Mouse (Mus musculus): Measurements from ENCODE around the gene Zfp961. TPM values are rescaled to one million over a fixed set of nuclear protein-coding genes. Genes with fewer than 3 reads are reported as not detected.
A peak's percentile ranks its signal among the peaks of the same experiment; 100 is the strongest.
"Not testable (repeated sequence)": the region's sequence is repeated elsewhere in the genome, so short reads cannot be mapped to it uniquely, and the experiment has no call there.

Zfp961 gene
- polyA plus RNA-seq (2016; fragmentation: Nextera tagmentation; extraction: Ambion mirVana): 18.3 and 26.3 TPM in 2 replicates

- 4% methylated on average over 34 of the region's 34 CpGs for WGBS
- Histone ChIP-seq H3K9me3 (peaks cover 23% of the 10 kb centered on the region), H3K4me3 (peak within 1 kb of the TSS; percentile 66), H3K27me3 (ENCODE audit: insufficient read depth, poor library complexity, severe bottlenecking) (no peaks in the 10 kb centered on the region), H3K27ac (peak within 1 kb of the TSS; percentile 88), H3K36me3 (peaks cover 34% of the 10 kb centered on the region), H3K4me1 (replicated peaks) (peaks cover 18% of the 10 kb centered on the region)
- DNase-seq (ENCODE audit: low spot score): peak; percentile 95
Measured at GRCm38 (mm10) chr8:71950482-71951221, at the start of gene Zfp961. TSS of gene Zfp961 (plus strand) at chr8:71951038.

GRCm38 (mm10) chr8:71903084-71903483 lies 47.8 kb upstream of the Zfp961 start:
- not testable (repeated sequence) for H3K27ac ChIP-seq; H3K4me3 ChIP-seq; H3K36me3 ChIP-seq; H3K27me3 ChIP-seq (ENCODE audit: insufficient read depth, poor library complexity, severe bottlenecking); DNase-seq (ENCODE audit: low spot score); H3K4me1 ChIP-seq (replicated peaks); H3K9me3 ChIP-seq
- WGBS: 69% methylated on average over 1 of the region's 1 CpGs

GRCm38 (mm10) chr8:71906809-71907208 lies 44.0 kb upstream of the Zfp961 start:
- Histone ChIP-seq H3K27ac (no peak overlapping the region), H3K36me3 (no peaks in the 10 kb centered on the region), H3K27me3 (ENCODE audit: insufficient read depth, poor library complexity, severe bottlenecking) (0 out of 2 replicates have a peak, but pooled peaks cover 2% of the 10 kb centered on the region), H3K4me3 (no peak overlapping the region), H3K9me3 (0 out of 2 replicates have a peak, but pooled peaks cover 2% of the 10 kb centered on the region), H3K4me1 (replicated peaks) (no peaks in the 10 kb centered on the region; the same call in 1 of the 2 replicates)
- 92% methylated on average over 1 of the region's 1 CpGs for WGBS
- DNase-seq (ENCODE audit: low spot score): no peak

GRCm38 (mm10) chr8:71907798-71908257 lies 43.0 kb upstream of the Zfp961 start:
- WGBS: 96% methylated on average over 5 of the region's 5 CpGs
- H3K27ac ChIP-seq: peak overlapping the region; percentile 100
- H3K4me1 ChIP-seq (replicated peaks): no peaks in the 10 kb centered on the region; the same call in 1 of the 2 replicates
- H3K4me3 ChIP-seq: peak overlapping the region; percentile 78
- H3K9me3 ChIP-seq: 0 out of 2 replicates have a peak, but pooled peaks cover 2% of the 10 kb centered on the region
- peaks cover 3% of the 10 kb centered on the region; the same call in 1 of the 2 replicates for H3K36me3 ChIP-seq
- H3K27me3 ChIP-seq (ENCODE audit: insufficient read depth, poor library complexity, severe bottlenecking): 0 out of 2 replicates have a peak, but pooled peaks cover 2% of the 10 kb centered on the region
- DNase-seq (ENCODE audit: low spot score): no peak

- peak; percentile 90 for DNase-seq (ENCODE audit: low spot score)
- H3K4me3 ChIP-seq: peak within 1 kb of the TSS; percentile 78
- H3K36me3 ChIP-seq: peaks cover 9% of the 10 kb centered on the region
- peak within 1 kb of the TSS; percentile 100 for H3K27ac ChIP-seq
- H3K4me1 ChIP-seq (replicated peaks): no peaks in the 10 kb centered on the region; the same call in 1 of the 2 replicates
- 0 out of 2 replicates have a peak, but pooled peaks cover 2% of the 10 kb centered on the region for H3K9me3 ChIP-seq
- H3K27me3 ChIP-seq (ENCODE audit: insufficient read depth, poor library complexity, severe bottlenecking): 0 out of 2 replicates have a peak, but pooled peaks cover 2% of the 10 kb centered on the region
- WGBS: 6% methylated on average over 47 of the region's 47 CpGs
Measured at GRCm38 (mm10) chr8:71908309-71909261, 42.3 kb upstream of the Zfp961 start, which contains the start of the genes Zfp882 and Zfp617. TSS of gene Zfp882 (plus strand) at chr8:71908608. TSS of gene Zfp617 (plus strand) at chr8:71908635.

- no peaks in the 10 kb centered on the region; the same call in 1 of the 2 replicates for H3K4me1 ChIP-seq (replicated peaks)
Measured at GRCm38 (mm10) chr8:71912286-71912685, 38.6 kb upstream of the Zfp961 start.

GRCm38 (mm10) chr8:71922567-71923401 lies 28.1 kb upstream of the Zfp961 start:
- no peaks in the 10 kb centered on the region for H3K9me3 ChIP-seq
- peaks cover 10% of the 10 kb centered on the region; the same call in 1 of the 2 replicates for H3K4me1 ChIP-seq (replicated peaks)
- H3K4me3 ChIP-seq: peak overlapping the region; percentile 82
- H3K27ac ChIP-seq: peak overlapping the region; percentile 96
- peak; percentile 95 for DNase-seq (ENCODE audit: low spot score)
- peaks cover 30% of the 10 kb centered on the region for H3K36me3 ChIP-seq
- WGBS: under 1% methylated on average over 57 of the region's 57 CpGs
- H3K27me3 ChIP-seq (ENCODE audit: insufficient read depth, poor library complexity, severe bottlenecking): no peaks in the 10 kb centered on the region

More at GRCm38 (mm10) chr8:71912286-71912685, 38.6 kb upstream of the Zfp961 start:
- peaks cover 3% of the 10 kb centered on the region; the same call in 1 of the 2 replicates for H3K9me3 ChIP-seq
- no peak overlapping the region for H3K4me3 ChIP-seq
- H3K27me3 ChIP-seq (ENCODE audit: insufficient read depth, poor library complexity, severe bottlenecking): no peaks in the 10 kb centered on the region
- H3K36me3 ChIP-seq: peaks cover 42% of the 10 kb centered on the region
- 84% methylated on average over 2 of the region's 2 CpGs for WGBS
- H3K27ac ChIP-seq: no peak overlapping the region
- no peak for DNase-seq (ENCODE audit: low spot score)

GRCm38 (mm10) chr8:71925791-71926190 lies 25.0 kb upstream of the Zfp961 start:
- peaks cover 55% of the 10 kb centered on the region for H3K36me3 ChIP-seq
- DNase-seq (ENCODE audit: low spot score): no peak
- H3K27ac ChIP-seq: no peak overlapping the region
- H3K4me3 ChIP-seq: no peak overlapping the region
- WGBS: 94% methylated on average over 5 of the region's 5 CpGs
- H3K4me1 ChIP-seq (replicated peaks): peaks cover 10% of the 10 kb centered on the region; the same call in 1 of the 2 replicates
- H3K27me3 ChIP-seq (ENCODE audit: insufficient read depth, poor library complexity, severe bottlenecking): no peaks in the 10 kb centered on the region
- 0 out of 2 replicates have a peak, but pooled peaks cover 6% of the 10 kb centered on the region for H3K9me3 ChIP-seq

- no peak for DNase-seq (ENCODE audit: low spot score)
- Histone ChIP-seq H3K27ac (no peak overlapping the region), H3K27me3 (ENCODE audit: insufficient read depth, poor library complexity, severe bottlenecking) (no peaks in the 10 kb centered on the region), H3K36me3 (peaks cover 62% of the 10 kb centered on the region), H3K9me3 (peaks cover 11% of the 10 kb centered on the region), H3K4me3 (no peak overlapping the region), H3K4me1 (replicated peaks) (peaks cover 10% of the 10 kb centered on the region; the same call in 1 of the 2 replicates)
- 93% methylated on average over 3 of the region's 3 CpGs for WGBS
Measured at GRCm38 (mm10) chr8:71926551-71926950, 24.3 kb upstream of the Zfp961 start.

GRCm38 (mm10) chr8:71927779-71928178 lies 23.1 kb upstream of the Zfp961 start:
- DNase-seq (ENCODE audit: low spot score): no peak
- Histone ChIP-seq H3K9me3 (peaks cover 15% of the 10 kb centered on the region), H3K27me3 (ENCODE audit: insufficient read depth, poor library complexity, severe bottlenecking) (no peaks in the 10 kb centered on the region), H3K4me1 (replicated peaks) (peaks cover 10% of the 10 kb centered on the region; the same call in 1 of the 2 replicates), H3K36me3 (peaks cover 70% of the 10 kb centered on the region), H3K27ac (no peak overlapping the region), H3K4me3 (no peak overlapping the region)

GRCm38 (mm10) chr8:71938037-71938436 lies 12.8 kb upstream of the Zfp961 start:
- not testable (repeated sequence) for H3K4me3 ChIP-seq; H3K27me3 ChIP-seq (ENCODE audit: insufficient read depth, poor library complexity, severe bottlenecking); H3K4me1 ChIP-seq (replicated peaks); DNase-seq (ENCODE audit: low spot score); H3K27ac ChIP-seq
- Histone ChIP-seq H3K36me3 (peaks cover 17% of the 10 kb centered on the region), H3K9me3 (peaks cover 15% of the 10 kb centered on the region)
- 88% methylated on average over 2 of the region's 2 CpGs for WGBS
